9 mouse cellular contexts compared by ENCODE assay signal in genomic region chr12:31005010-31005409, GRCm38 (mm10).
A peak's percentile ranks its signal among the peaks of the same experiment; 100 is the strongest.
DNase-seq lines count a peak whose midpoint lies in the region; ATAC-seq and TF ChIP-seq lines count a peak whose summit lies in the region.
"Had no signal": no experiment of that assay in that cellular context is flagged by ENCODE, and none has a peak within 500 bp of the region (broad histone marks: within the 10 kb centered on the region; RNA-seq: fewer than 3 reads in every experiment).

No protein-coding gene starts in this region.

- H3K4me3 ChIP-seq in ES-E14 (ENCODE audit: insufficient read depth in 1 of 2, low read depth in 1 of 2, low read length in 2 of 2, poor library complexity in 1 of 2, severe bottlenecking in 1 of 2), result no peak overlapping the region
- H3K4me3 ChIP-seq in lung, embryonic 14.5 days (ENCODE audit: low read depth, low read length), result no peak overlapping the region
- H3K4me3 ChIP-seq: limb, embryonic 12.5 days had no signal

- H3K27ac ChIP-seq in ES-E14 (ENCODE audit: insufficient read depth, low read depth, low read length, poor library complexity, severe bottlenecking), result no peak overlapping the region
- H3K27ac ChIP-seq in lung, embryonic 14.5 days (ENCODE audit: low read depth), result no peak overlapping the region
- H3K27ac ChIP-seq: limb, embryonic 12.5 days had no signal

- peak; percentile 69 for DNase-seq in ES-E14 (ENCODE audit: low read depth, low spot score)
- DNase-seq in adrenal gland, adult 18-20 months (ENCODE audit: low spot score in 2 of 2), result peak; percentile 71 to 73
- DNase-seq in embryo, embryonic 11.5 days (ENCODE audit: low read depth, low spot score), result peak; percentile 72
- DNase-seq in heart, postnatal 14 days, result peak; percentile 69 to 84
- DNase-seq in layer of hippocampus, adult 18-20 months (ENCODE audit: low spot score in 2 of 2), result peak; percentile 24 to 81
- DNase-seq in lung, embryonic 14.5 days, result peak; percentile 94
- peak; percentile 23 to 37 for DNase-seq in right cerebral cortex, postnatal 36 days (ENCODE audit: low spot score in 2 of 2)

- peak; percentile 85; the same call in 1 of the 2 replicates for ATAC-seq in lung, embryonic 14.5 days (ENCODE audit: insufficient read depth)
- no peak for ATAC-seq in monocyte, adult 5-6 weeks (replicated peaks; ENCODE audit: insufficient number of reproducible peaks, low FRiP score, low TSS enrichment, poor library complexity, severe bottlenecking)

- intact Hi-C loops in heart, postnatal 14 days (cut with DNase I), result loop anchor here (1.0 to 5.0 kb wide), 2 partner anchors 408 to 953 kb away; no protein-coding TSS in a partner anchor

- no peaks in the 10 kb centered on the region for H3K27me3 ChIP-seq in lung, embryonic 14.5 days (ENCODE audit: insufficient read depth, low read length)

- in situ Hi-C loops in ES-E14 (cut with MboI; ENCODE audit: low sequenced_read_pairs in 2 of 2, unreplicated experiment in 2 of 2), result loop anchor here in 1 of 2 experiments (10.0 kb wide), 1 partner anchor 410 kb away; no protein-coding TSS in a partner anchor

- peak; percentile 88 for TF ChIP-seq CTCF in lung, embryonic 14.5 days (IDR thresholded peaks at IDR 0.05; ENCODE audit: low read depth)

- H3K9me3 ChIP-seq in ES-E14 (ENCODE audit: control insufficient read depth, insufficient read depth, low read depth, low read length), result no peaks in the 10 kb centered on the region
- H3K9me3 ChIP-seq in lung, embryonic 14.5 days (ENCODE audit: low read depth, low read length), result no peaks in the 10 kb centered on the region
- H3K9me3 ChIP-seq: limb, embryonic 12.5 days had no signal

- no peak overlapping the region for H3K9ac ChIP-seq in ES-E14 (ENCODE audit: insufficient read depth, low read depth, low read length, poor library complexity, severe bottlenecking)
- H3K9ac ChIP-seq in lung, embryonic 14.5 days, result no peak overlapping the region
- H3K9ac ChIP-seq: limb, embryonic 12.5 days had no signal

- no peaks in the 10 kb centered on the region for H3K36me3 ChIP-seq in ES-E14 (ENCODE audit: control insufficient read depth, insufficient read depth, low read length, poor library complexity, severe bottlenecking)
- no peaks in the 10 kb centered on the region for H3K36me3 ChIP-seq in lung, embryonic 14.5 days (ENCODE audit: insufficient read depth)
- H3K36me3 ChIP-seq: limb, embryonic 12.5 days had no signal

- no peaks in the 10 kb centered on the region for H3K4me1 ChIP-seq in ES-E14 (ENCODE audit: control insufficient read depth in 2 of 2, insufficient read depth in 2 of 2, low read length in 2 of 2, poor library complexity in 1 of 2)
- H3K4me1 ChIP-seq in lung, embryonic 14.5 days (ENCODE audit: insufficient read depth), result no peaks in the 10 kb centered on the region

- no peak overlapping the region for H3K4me2 ChIP-seq in lung, embryonic 14.5 days
- H3K4me2 ChIP-seq: limb, embryonic 12.5 days had no signal

- 19% methylated on average over 3 of the region's 3 CpGs for WGBS in lung, embryonic 14.5 days

TF ChIP-seq in ES-E14, 5 proteins besides CTCF, POLR2A, EP300 and RAD21:
- TF ChIP-seq HCFC1 (IDR thresholded peaks at IDR 0.05; ENCODE audit: borderline replicate concordance, insufficient read depth, low read length) (no peak), ZC3H11A (IDR thresholded peaks at IDR 0.05; ENCODE audit: borderline replicate concordance, low read depth, low read length) (0 out of 2 replicates have a peak, but pooled peaks have one; percentile 39)

Comparison
In these comparisons a context has a peak if more than half of its experiments do, and no peak if none do; other contexts are left out.
1. DNase-seq: peak in every context shown above with its lines; median percentile 94 in lung, embryonic 14.5 days; 76 in heart, postnatal 14 days; 72 in adrenal gland, adult 18-20 months; 72 in embryo, embryonic 11.5 days; 69 in ES-E14; 52 in layer of hippocampus, adult 18-20 months; 30 in right cerebral cortex, postnatal 36 days.